Mouse (Mus musculus): Measurements from ENCODE around the gene Aspa.
"Not testable (repeated sequence)": the region's sequence is repeated elsewhere in the genome, so short reads cannot be mapped to it uniquely, and the experiment has no call there.

The Aspa gene

GRCm38 (mm10) chr11:73329442-73329841, at the start of gene Aspa, which contains the start of the genes Gm49340 and Spata22:
Gene Aspa (minus strand): TSS chr11:73329596.
Gene Gm49340 (plus strand): TSS chr11:73329741.
Gene Spata22 (plus strand): TSS chr11:73329741.
- in situ Hi-C loops (cut with MboI, MseI) = no loop called here

GRCm38 (mm10) chr11:73370946-73371345, 41.5 kb upstream of the Aspa start, which contains the start of gene Olfr376:
Gene Olfr376 (plus strand): TSS chr11:73371246.
- in situ Hi-C loops (cut with MboI, MseI) = no loop called here

- in situ Hi-C loops (cut with MboI, MseI) = no loop called here
These were observed 21.1 kb upstream of the Aspa start, which contains the start of gene Olfr20 for GRCm38 (mm10) chr11:73350483-73350882. Gene Olfr20 (plus strand): TSS chr11:73350783.

GRCm38 (mm10) chr11:73336919-73337318, 7.5 kb upstream of the Aspa start:
- in situ Hi-C loops (cut with MboI, MseI) = no loop called here

- in situ Hi-C loops (cut with MboI, MseI) = no loop called here
These were observed 4.0 kb upstream of the Aspa start for GRCm38 (mm10) chr11:73333357-73333756.

- in situ Hi-C loops (cut with MboI, MseI) = no loop called here
These were observed 2.0 kb downstream of the Aspa start for GRCm38 (mm10) chr11:73327361-73327760.

- in situ Hi-C loops (cut with MboI, MseI) = no loop called here
These were observed 2.9 kb downstream of the Aspa start for GRCm38 (mm10) chr11:73326485-73326886.

GRCm38 (mm10) chr11:73323906-73324830, 5.2 kb downstream of the Aspa start:
- in situ Hi-C loops (cut with MboI, MseI) = no loop called here

- in situ Hi-C loops (cut with MboI, MseI) = not testable (repeated sequence)
These were observed 8.3 kb downstream of the Aspa start for GRCm38 (mm10) chr11:73321064-73321463.

GRCm38 (mm10) chr11:73318581-73318980, 10.8 kb downstream of the Aspa start:
- in situ Hi-C loops (cut with MboI, MseI) = not testable (repeated sequence)

- in situ Hi-C loops (cut with MboI, MseI) = no loop called here
These were observed 13.4 kb downstream of the Aspa start for GRCm38 (mm10) chr11:73315961-73316360.

- in situ Hi-C loops (cut with MboI, MseI) = no loop called here
These were observed 26.3 kb downstream of the Aspa start for GRCm38 (mm10) chr11:73303123-73303522.

GRCm38 (mm10) chr11:73289621-73290020, 39.8 kb downstream of the Aspa start:
- in situ Hi-C loops (cut with MboI, MseI) = loop anchor here in 1 of 2 experiments (5.0 kb wide), 1 partner anchor 1088 kb away; no protein-coding TSS in a partner anchor

GRCm38 (mm10) chr11:73284351-73284750, 45.0 kb downstream of the Aspa start:
- in situ Hi-C loops (cut with MboI, MseI) = no loop called here

GRCm38 (mm10) chr11:73283926-73284325, 45.5 kb downstream of the Aspa start:
- in situ Hi-C loops (cut with MboI, MseI) = no loop called here

GRCm38 (mm10) chr11:73283369-73283768, 46.0 kb downstream of the Aspa start:
- in situ Hi-C loops (cut with MboI, MseI) = no loop called here

GRCm38 (mm10) chr11:73281528-73282027, 47.8 kb downstream of the Aspa start:
- in situ Hi-C loops (cut with MboI, MseI) = no loop called here

- in situ Hi-C loops (cut with MboI, MseI) = no loop called here
These were observed 48.7 kb downstream of the Aspa start for GRCm38 (mm10) chr11:73280710-73281109.

GRCm38 (mm10) chr11:73274821-73275220, 54.6 kb downstream of the Aspa start:
- in situ Hi-C loops (cut with MboI, MseI) = no loop called here

GRCm38 (mm10) chr11:73267267-73267666, 62.1 kb downstream of the Aspa start, which contains the start of gene Trpv3:
Gene Trpv3 (plus strand): TSS chr11:73267388.
- in situ Hi-C loops (cut with MboI, MseI) = no loop called here

GRCm38 (mm10) chr11:73261385-73261784, 68.0 kb downstream of the Aspa start:
- in situ Hi-C loops (cut with MboI, MseI) = no loop called here

- in situ Hi-C loops (cut with MboI, MseI) = no loop called here
These were observed 68.9 kb downstream of the Aspa start for GRCm38 (mm10) chr11:73260457-73260856.

GRCm38 (mm10) chr11:73258664-73259063, 70.7 kb downstream of the Aspa start:
- in situ Hi-C loops (cut with MboI, MseI) = no loop called here

Data from T-helper 17 cell (primary cell).